Mouse (Mus musculus) embryonic fibroblast, embryonic 13.5 days (primary cell): Measurements from ENCODE around the gene Olfr1231.

ENCODE experiments used
- CTCF ChIP-seq: IDR thresholded peaks from 2 replicates; pipeline ENCODE4 v1.5.1; 2011; ENCODE audit warnings: mild to moderate bottlenecking, control low read depth, low read length, moderate library complexity, borderline replicate concordance; ENCODE audit not compliant: insufficient read depth
- POLR2A ChIP-seq: IDR thresholded peaks from 2 replicates; pipeline ENCODE4 v1.6.1; 2011; ENCODE audit warnings: low read depth, mild to moderate bottlenecking, control low read depth, low read length, moderate library complexity

- TF ChIP-seq CTCF, result no peak
- TF ChIP-seq POLR2A, result no peak
Observed at GRCm38 (mm10) chr2:89329575-89329974, 22.7 kb upstream of the Olfr1231 start, which contains the start of gene Olfr1232.
